Mouse (Mus musculus): Measurements from ENCODE around the gene Dffa.

DNA sequence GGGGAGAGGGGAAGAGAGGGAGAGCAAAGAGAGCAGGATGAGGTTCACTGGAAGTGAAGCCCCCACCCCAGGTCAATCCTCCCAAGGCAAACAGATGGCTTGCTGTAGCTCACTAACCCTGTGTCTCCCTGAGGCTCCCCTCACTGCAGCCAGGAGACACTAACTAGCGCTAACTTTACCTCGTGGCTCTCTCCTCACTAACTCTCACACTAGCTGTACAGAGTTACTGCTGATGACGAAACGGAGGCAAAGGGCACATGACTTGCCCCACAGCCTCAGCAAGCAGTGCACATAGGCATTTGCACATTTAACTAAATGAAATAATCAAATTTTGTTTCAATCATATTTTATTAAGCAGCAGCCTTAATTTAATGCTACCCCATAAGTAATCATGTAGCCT is 25.7 kb upstream of the Dffa start:
- TF ChIP-seq EP300 (IDR thresholded peaks at IDR 0.05; ENCODE audit: low read length) (no peak), SMC3 (IDR thresholded peaks at IDR 0.05; ENCODE audit: low read depth, low read length) (no peak), JUN (IDR thresholded peaks at IDR 0.05; ENCODE audit: insufficient read depth, low read depth, low read length) (no peak), ZMIZ1 (IDR thresholded peaks at IDR 0.05; ENCODE audit: low read depth, low read length) (no peak), ZC3H11A (IDR thresholded peaks at IDR 0.05; ENCODE audit: low read depth, low read length) (no peak), CTCF (conservative IDR thresholded peaks at IDR 0.05 in 1 of 2, IDR thresholded peaks at IDR 0.05 in 1 of 2; ENCODE audit: low read depth in 2 of 2, low read length in 2 of 2) (no peak), RCOR1 (conservative IDR thresholded peaks at IDR 0.05; ENCODE audit: low read depth, low read length) (no peak), MAZ (IDR thresholded peaks at IDR 0.05; ENCODE audit: low read depth, low read length) (no peak)

All from CH12.LX (cell line).